Mouse (Mus musculus) subcutaneous adipose tissue, adult 2 months (tissue): ENCODE results near the gene Sctr. TPM values are rescaled to one million over a fixed set of nuclear protein-coding genes. Genes with fewer than 3 reads are reported as not detected.

Experiments used
- polyA plus RNA-seq: library from polyadenylated mRNA; depleted of rRNA; stranded (reverse); fragments of >200 nt; gene quantifications from 2 replicates; pipeline ENCODE4 v1.2.3, GENCODE M21; 2012; ENCODE audit warnings: low replicate concordance; rRNA removed

Sctr gene
- 3.4 and 12.6 TPM in 2 replicates for polyA plus RNA-seq

DNA sequence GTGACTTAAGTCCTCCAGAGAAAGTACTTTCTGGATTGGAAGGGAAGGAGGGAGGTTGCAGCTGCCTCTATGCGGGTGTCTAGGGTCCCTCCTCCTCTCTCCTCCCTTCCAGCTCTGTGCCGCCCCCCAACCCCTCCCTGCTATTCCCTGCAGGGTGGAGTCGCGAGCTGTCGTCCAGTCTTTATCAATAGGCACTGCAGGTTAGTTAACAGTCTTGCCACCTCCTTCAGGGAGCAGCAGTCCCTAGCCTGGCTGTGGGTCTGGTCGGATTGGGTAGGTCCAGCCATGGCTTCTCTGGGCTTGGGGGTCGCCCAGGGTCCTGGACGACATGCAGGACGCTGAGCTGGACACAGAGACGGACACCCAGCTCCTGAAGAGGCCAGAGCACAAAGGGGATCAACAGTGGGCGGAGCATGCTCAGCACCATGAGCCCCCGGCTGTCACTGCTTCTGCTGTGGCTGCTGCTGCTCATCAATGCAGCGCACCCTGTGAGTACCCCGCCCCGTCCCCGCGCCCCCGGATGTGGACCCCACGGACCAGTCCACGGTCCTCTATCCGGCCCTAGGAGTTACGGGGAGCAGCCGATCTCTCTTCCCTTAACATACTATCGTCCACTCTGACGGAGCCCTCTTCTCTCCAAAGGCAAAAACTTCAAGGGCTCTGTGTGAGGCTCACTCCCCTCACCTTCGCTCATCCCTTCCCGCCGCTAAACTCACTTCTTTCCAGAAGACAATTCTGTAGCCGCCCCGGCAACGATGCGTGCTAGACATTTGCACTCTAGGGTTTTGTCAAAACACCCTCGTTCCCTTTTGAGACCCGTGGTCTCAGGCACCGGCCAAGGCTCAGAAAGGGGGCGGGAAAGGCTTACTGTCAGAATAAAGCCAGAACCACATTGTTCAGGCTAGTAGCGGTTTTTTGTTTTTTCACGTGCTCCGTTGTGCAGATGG lies at the start of gene Sctr:
Gene Sctr, plus strand, starts transcription at position 51 of the 947 bp plus-strand sequence.

DNA sequence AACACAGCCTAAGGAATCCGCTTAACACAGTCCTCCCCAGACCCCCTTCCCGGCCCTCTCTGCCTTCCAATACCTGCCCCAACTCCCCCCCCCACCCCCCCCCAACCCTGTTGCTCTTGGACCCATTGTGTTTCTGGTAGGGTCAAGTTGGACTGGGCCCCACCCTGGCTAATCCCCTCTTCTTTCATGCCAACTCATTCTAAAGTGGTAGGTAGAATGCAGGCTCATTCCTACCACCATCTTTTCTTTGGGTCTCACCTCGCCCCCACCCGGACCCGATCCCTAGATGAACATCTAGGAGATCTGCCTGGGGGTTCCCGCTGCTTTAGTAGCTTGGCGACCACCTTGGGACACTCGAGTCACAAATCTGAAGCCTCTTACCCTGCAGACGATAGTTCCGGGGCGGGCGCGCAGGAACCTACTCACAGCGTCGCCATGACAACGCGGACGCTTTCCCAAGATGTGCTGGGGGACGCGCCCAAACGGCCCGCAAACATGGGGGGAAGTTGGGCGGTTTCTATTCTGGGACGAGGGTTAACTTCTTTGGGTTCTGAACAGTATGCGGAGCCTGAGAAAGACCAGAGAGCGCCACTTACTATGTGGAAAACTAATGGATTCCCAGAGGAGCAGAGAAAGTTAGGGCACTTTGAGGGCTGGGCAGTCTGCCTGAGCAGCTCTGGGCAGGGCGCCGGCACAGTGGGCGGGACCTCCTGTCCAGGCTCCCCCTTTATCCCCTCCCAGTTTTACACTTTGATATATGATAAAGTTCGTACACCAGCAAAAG lies 9.7 kb upstream of the Sctr start, which contains the start of gene Cfap221:
Gene Cfap221, minus strand, starts transcription at position 437 of the 784 bp plus-strand sequence.

DNA sequence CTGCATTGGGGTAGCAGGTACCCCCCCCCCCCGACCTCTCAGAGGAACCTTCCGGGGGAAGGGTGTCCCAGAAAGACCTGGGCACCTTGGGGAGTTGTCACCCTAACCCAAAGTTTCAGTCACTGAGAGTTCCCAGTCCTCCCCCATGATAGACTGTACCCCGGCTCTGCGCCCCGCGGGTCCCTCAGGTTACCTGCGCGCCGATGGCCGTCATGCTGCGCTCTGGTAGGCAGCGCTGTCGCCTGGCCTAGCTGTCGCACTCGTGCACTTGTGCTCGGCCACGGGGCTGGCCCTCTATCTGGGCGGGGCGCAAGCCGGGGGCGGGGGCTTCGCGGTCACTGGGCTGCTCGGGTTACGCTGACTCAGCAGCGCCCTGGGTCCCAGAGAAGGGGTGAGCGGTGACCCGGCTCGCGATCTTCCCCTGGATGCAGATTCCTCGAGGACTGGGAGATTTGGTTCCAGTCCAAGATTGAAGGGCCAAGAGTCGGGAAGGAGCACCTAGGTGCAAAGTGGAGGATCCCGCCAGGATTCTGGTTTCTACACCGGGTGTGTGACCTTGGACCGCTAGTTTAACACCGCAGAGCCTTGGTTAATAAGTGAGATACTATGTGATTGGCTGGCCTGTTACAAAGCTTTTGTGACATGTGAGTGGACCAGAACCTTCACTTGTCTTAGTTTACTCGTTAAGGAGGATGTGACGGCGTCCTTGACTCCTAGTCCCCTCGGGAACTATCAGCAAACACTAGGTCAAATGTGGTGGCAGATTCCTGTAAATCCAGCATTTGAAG lies 67.0 kb downstream of the Sctr start, which contains the start of gene Tmem37:
Gene Tmem37, minus strand, starts transcription at position 556 of the 788 bp plus-strand sequence.

Other genes with a start within 250 kb of the Sctr start
- 4.6 and 6.6 TPM in 2 replicates for gene Ptpn4, start 169.3 kb upstream of the Sctr start, polyA plus RNA-seq
- 8.0 and 9.8 TPM in 2 replicates for gene Tmem177, start 93.7 kb upstream of the Sctr start, polyA plus RNA-seq
- gene Cfap221, start 9.7 kb upstream of the Sctr start, polyA plus RNA-seq = 0.14 and 0.73 TPM in 2 replicates
- gene Tmem37, start 67.2 kb downstream of the Sctr start, polyA plus RNA-seq = 19.8 and 54.8 TPM in 2 replicates
- gene Dbi, start 114.2 kb downstream of the Sctr start, polyA plus RNA-seq = 1,107 and 3,995 TPM in 2 replicates
- 3.0 and 3.3 TPM in 2 replicates for gene 3110009E18Rik, start 114.3 kb downstream of the Sctr start, polyA plus RNA-seq